Mouse (Mus musculus): Measurements from ENCODE around the gene Gm17660.

Gene Gm17660

GRCm38 (mm10) chr5:104077508-104077907 is at the start of gene Gm17660:
TSS of gene Gm17660 (minus strand) at chr5:104077608.
- no peak for DNase-seq (ENCODE audit: low spot score in 2 of 2)

- no peak for DNase-seq (ENCODE audit: low spot score in 2 of 2)
Observed at GRCm38 (mm10) chr5:104126561-104127320, 49.3 kb upstream of the Gm17660 start.

- DNase-seq (ENCODE audit: low spot score in 2 of 2) = no peak
Observed at GRCm38 (mm10) chr5:104124016-104124658, 46.7 kb upstream of the Gm17660 start.

- DNase-seq (ENCODE audit: low spot score in 2 of 2) = no peak
Observed at GRCm38 (mm10) chr5:104115890-104116289, 38.5 kb upstream of the Gm17660 start.

- DNase-seq (ENCODE audit: low spot score in 2 of 2) = no peak
Observed at GRCm38 (mm10) chr5:104115118-104115517, 37.7 kb upstream of the Gm17660 start.

- DNase-seq (ENCODE audit: low spot score in 2 of 2) = peak; percentile 52 to 66
Observed at GRCm38 (mm10) chr5:104113491-104114172, 36.2 kb upstream of the Gm17660 start, which contains the start of gene Sparcl1. TSS of gene Sparcl1 (minus strand) at chr5:104113733.

- no peak for DNase-seq (ENCODE audit: low spot score in 2 of 2)
Observed at GRCm38 (mm10) chr5:104112511-104112910, 35.1 kb upstream of the Gm17660 start.

GRCm38 (mm10) chr5:104112016-104112415 is 34.6 kb upstream of the Gm17660 start:
- no peak for DNase-seq (ENCODE audit: low spot score in 2 of 2)

GRCm38 (mm10) chr5:104110171-104110920 is 32.9 kb upstream of the Gm17660 start:
- peak; percentile 66 to 78 for DNase-seq (ENCODE audit: low spot score in 2 of 2)

GRCm38 (mm10) chr5:104109516-104109915 is 32.1 kb upstream of the Gm17660 start:
- DNase-seq (ENCODE audit: low spot score in 2 of 2) = no peak

GRCm38 (mm10) chr5:104108879-104109369 is 31.5 kb upstream of the Gm17660 start:
- peak; percentile 63 to 70 for DNase-seq (ENCODE audit: low spot score in 2 of 2)

GRCm38 (mm10) chr5:104108127-104108875 is 30.9 kb upstream of the Gm17660 start:
- DNase-seq (ENCODE audit: low spot score in 2 of 2) = no peak

- no peak for DNase-seq (ENCODE audit: low spot score in 2 of 2)
Observed at GRCm38 (mm10) chr5:104104111-104104510, 26.7 kb upstream of the Gm17660 start.

- DNase-seq (ENCODE audit: low spot score in 2 of 2) = no peak
Observed at GRCm38 (mm10) chr5:104103171-104103570, 25.8 kb upstream of the Gm17660 start.

- DNase-seq (ENCODE audit: low spot score in 2 of 2) = no peak
Observed at GRCm38 (mm10) chr5:104101678-104102531, 24.5 kb upstream of the Gm17660 start.

GRCm38 (mm10) chr5:104096078-104096938 is 18.9 kb upstream of the Gm17660 start:
- no peak for DNase-seq (ENCODE audit: low spot score in 2 of 2)

GRCm38 (mm10) chr5:104095416-104096077 is 18.1 kb upstream of the Gm17660 start:
- DNase-seq (ENCODE audit: low spot score in 2 of 2) = no peak

GRCm38 (mm10) chr5:104089751-104090150 is 12.3 kb upstream of the Gm17660 start:
- no peak for DNase-seq (ENCODE audit: low spot score in 2 of 2)
